Mouse (Mus musculus) c-Kit-negative CD71-positive TER-119-positive erythroid progenitor cells, embryonic 14.5 days (primary cell): ENCODE results near the gene Retnlg.
"Not testable (repeated sequence)": the region's sequence is repeated elsewhere in the genome, so short reads cannot be mapped to it uniquely, and the experiment has no call there.

Experiments used
- DNase-seq: peaks from one replicate; pipeline ENCODE4 v3.0.0-alpha.2; 2013; ENCODE audit warnings: low read depth, low spot score

Gene Retnlg

GRCm38 (mm10) chr16:48872321-48872720 lies at the start of gene Retnlg:
Gene Retnlg, plus strand, starts transcription at chr16:48872621.
- no peak for DNase-seq

- DNase-seq, result no peak
Measured at GRCm38 (mm10) chr16:48826474-48826873, 45.9 kb upstream of the Retnlg start.

GRCm38 (mm10) chr16:48827625-48828024 lies 44.8 kb upstream of the Retnlg start:
- no peak for DNase-seq

GRCm38 (mm10) chr16:48829060-48829459 lies 43.4 kb upstream of the Retnlg start:
- DNase-seq, result no peak

GRCm38 (mm10) chr16:48832055-48832454 lies 40.4 kb upstream of the Retnlg start:
- DNase-seq, result no peak

GRCm38 (mm10) chr16:48833626-48834025 lies 38.8 kb upstream of the Retnlg start:
- not testable (repeated sequence) for DNase-seq

GRCm38 (mm10) chr16:48842266-48842665 lies 30.2 kb upstream of the Retnlg start, which contains the start of gene Retnla:
Gene Retnla, plus strand, starts transcription at chr16:48842551.
- DNase-seq, result no peak

GRCm38 (mm10) chr16:48843671-48844386 lies 28.6 kb upstream of the Retnlg start:
- no peak for DNase-seq

- not testable (repeated sequence) for DNase-seq
Measured at GRCm38 (mm10) chr16:48865004-48865403, 7.4 kb upstream of the Retnlg start.

- DNase-seq, result no peak
Measured at GRCm38 (mm10) chr16:48867690-48868089, 4.7 kb upstream of the Retnlg start.

- DNase-seq, result no peak
Measured at GRCm38 (mm10) chr16:48868663-48869062, 3.8 kb upstream of the Retnlg start.

- DNase-seq, result no peak
Measured at GRCm38 (mm10) chr16:48869671-48870070, 2.8 kb upstream of the Retnlg start.

GRCm38 (mm10) chr16:48871754-48872153 lies 667 bp upstream of the Retnlg start:
- DNase-seq, result no peak

GRCm38 (mm10) chr16:48890733-48891132 lies 18.3 kb downstream of the Retnlg start:
- no peak for DNase-seq

GRCm38 (mm10) chr16:48899868-48900267 lies 27.4 kb downstream of the Retnlg start:
- DNase-seq, result no peak

GRCm38 (mm10) chr16:48911184-48911583 lies 38.8 kb downstream of the Retnlg start:
- no peak for DNase-seq

GRCm38 (mm10) chr16:48913206-48913605 lies 40.8 kb downstream of the Retnlg start:
- DNase-seq, result no peak

- no peak for DNase-seq
Measured at GRCm38 (mm10) chr16:48923724-48924123, 51.3 kb downstream of the Retnlg start.
